Mouse (Mus musculus) C2C12 (cell line): ENCODE results near the gene Rcc1l.

Source experiments
- CTCF ChIP-seq: IDR thresholded peaks from one replicate; pipeline ENCODE4 v1.5.1; 2011; ENCODE audit not compliant: control insufficient read depth, insufficient read depth, insufficient read length
- MYOD1 ChIP-seq: IDR thresholded peaks from one replicate; pipeline ENCODE4 v1.6.1; 2011; ENCODE audit warnings: low read depth; ENCODE audit not compliant: control insufficient read depth, insufficient read length
- USF1 ChIP-seq: IDR thresholded peaks from one replicate; pipeline ENCODE4 v1.6.1; 2011; ENCODE audit warnings: low read depth, mild to moderate bottlenecking, control low read depth, moderate library complexity

DNA sequence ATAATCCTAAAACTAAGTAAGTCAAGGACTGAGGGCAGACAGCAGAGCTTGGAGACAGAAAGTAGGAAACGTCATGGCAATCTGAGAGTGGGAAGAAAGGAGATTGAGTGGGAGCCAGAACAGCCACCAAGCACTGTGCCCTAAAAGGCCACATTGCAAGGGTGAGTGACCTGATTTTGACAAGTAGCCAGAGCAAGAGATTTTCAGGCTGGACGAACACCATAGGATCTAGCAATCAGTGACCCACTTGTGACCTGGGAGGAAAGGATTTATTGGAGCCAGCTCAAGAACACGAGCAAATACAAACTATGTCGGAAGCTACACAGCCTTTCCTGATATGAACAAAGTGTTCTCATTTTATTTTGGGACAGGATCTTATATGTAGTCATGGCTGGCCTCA, 6.2 kb upstream of the Rcc1l start:
- TF ChIP-seq CTCF = no peak
- TF ChIP-seq USF1 = no peak
- no peak for TF ChIP-seq MYOD1
